Mouse (Mus musculus): Measurements from ENCODE around the gene Prss36. TPM values are rescaled to one million over a fixed set of nuclear protein-coding genes. Genes with fewer than 3 reads are reported as not detected.
A peak's percentile ranks its signal among the peaks of the same experiment; 100 is the strongest.
"Not testable (repeated sequence)": the region's sequence is repeated elsewhere in the genome, so short reads cannot be mapped to it uniquely, and the experiment has no call there.

Prss36 gene
- 10 to 100 TPM in 1 of 2 experiments, 1 to 10 TPM in 1; 6.7 to 10.7 TPM for total RNA-seq (2021)
- long read RNA-seq, experiment 1, partial matches to known transcripts: 1 of 14 reads
- long read RNA-seq, experiment 1, other reads (novel, unspliced or antisense): 12 of 14 reads
- long read RNA-seq, experiment 2, partial matches to known transcripts: 3 of 9 reads
- long read RNA-seq, experiment 2, other reads (novel, unspliced or antisense): 5 of 9 reads

- DNase-seq: no peak
These were observed at the start of gene Prss36 for GRCm38 (mm10) chr7:127946470-127947023. Gene Prss36, minus strand, starts transcription at chr7:127946725.

GRCm38 (mm10) chr7:127993341-127993977 is 46.9 kb upstream of the Prss36 start, which contains the start of gene Pycard:
Gene Pycard, minus strand, starts transcription at chr7:127993867.
- peak; percentile 31 to 59 for DNase-seq

DNA sequence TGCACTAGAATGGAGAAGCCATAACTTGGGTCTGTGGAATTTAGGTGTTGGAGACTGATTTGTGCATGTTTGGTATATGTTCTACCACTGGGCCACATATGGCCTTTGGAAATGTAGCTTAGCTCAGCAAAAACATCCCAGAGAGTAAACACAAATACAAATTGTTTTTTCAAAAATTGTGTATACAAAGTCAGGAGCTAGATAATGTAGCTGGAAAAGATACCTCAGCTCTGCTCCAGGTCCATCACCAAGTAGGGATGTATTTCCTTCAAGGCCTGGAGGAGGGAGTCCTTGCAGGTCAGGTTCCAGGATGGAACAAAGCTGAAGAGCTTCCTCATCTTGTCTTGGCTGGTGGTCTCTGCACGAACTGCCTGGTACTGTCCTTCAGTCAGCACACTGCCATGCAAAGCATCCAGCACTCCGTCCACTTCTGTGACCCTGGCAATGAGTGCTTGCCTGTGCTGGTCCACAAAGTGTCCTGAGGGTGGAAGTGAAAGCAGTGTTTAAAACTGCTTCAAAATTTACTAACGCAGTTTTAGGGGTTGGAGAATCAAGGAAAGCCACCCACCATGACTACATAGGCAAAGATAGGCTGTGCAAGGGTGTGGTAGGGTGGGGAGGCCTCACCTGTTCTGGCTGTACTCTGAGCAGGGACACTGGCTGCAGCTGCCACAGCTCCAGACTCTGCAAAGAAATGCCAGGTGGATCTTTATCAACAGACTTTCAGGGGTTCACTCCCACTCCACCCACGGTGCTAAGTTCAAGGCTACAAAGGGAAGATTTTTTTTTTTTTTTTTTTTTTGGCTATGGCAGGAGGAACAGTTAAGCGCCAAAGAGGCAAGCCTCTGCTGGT is 46.2 kb upstream of the Prss36 start:
- DNase-seq: no peak

- DNase-seq: peak; percentile 71 to 79
These were observed 45.3 kb upstream of the Prss36 start for GRCm38 (mm10) chr7:127991643-127992487.

DNA sequence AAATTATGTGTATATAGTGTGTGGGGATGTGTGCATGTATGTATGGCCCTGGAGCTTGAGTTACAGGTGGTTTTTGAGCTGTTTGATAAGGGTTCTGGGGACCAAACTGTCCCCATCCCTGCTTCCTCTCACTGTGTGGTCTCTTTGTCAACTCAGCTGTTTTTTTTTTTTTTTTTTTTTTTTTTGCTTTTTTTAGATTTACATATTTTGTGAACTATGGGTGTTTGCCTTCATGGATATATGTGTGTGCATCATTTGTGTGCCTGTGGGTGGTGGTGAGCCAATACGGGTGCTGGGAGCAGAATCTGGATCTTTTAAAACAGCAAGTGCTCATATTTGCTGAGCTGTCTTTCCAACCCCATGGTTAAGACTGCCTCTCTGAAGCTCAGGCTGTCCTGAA is 42.4 kb upstream of the Prss36 start:
- no peak for DNase-seq

GRCm38 (mm10) chr7:127980606-127981005 is 34.1 kb upstream of the Prss36 start:
- no peak for DNase-seq

DNA sequence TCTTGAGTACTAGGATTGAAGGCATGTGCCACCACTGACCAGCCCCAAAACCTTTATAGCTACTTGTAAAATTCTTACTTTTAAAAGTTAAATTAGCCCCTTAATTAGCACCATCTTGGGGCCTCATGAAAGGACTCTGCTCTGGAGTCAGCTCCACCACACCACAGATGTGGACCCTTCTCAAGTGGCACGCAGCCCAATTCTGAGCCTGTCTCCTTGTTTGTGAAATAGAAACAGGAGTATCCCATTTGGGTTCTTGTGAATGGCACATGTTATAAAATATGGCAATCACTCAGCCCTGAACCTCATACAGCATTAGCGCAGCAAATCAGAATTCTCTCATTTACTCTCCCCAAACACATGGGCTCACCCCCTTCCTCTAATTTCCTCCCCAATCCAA is 32.3 kb upstream of the Prss36 start:
- DNase-seq: no peak

- no peak for DNase-seq
These were observed 27.9 kb upstream of the Prss36 start for GRCm38 (mm10) chr7:127974413-127974930.

GRCm38 (mm10) chr7:127967922-127968828 is 21.6 kb upstream of the Prss36 start:
- DNase-seq: peak; percentile 80 to 90

GRCm38 (mm10) chr7:127967004-127967921 is 20.7 kb upstream of the Prss36 start, which contains the start of gene Fus:
Gene Fus, plus strand, starts transcription at chr7:127967457.
- peak; percentile 95 to 96 for DNase-seq

DNA sequence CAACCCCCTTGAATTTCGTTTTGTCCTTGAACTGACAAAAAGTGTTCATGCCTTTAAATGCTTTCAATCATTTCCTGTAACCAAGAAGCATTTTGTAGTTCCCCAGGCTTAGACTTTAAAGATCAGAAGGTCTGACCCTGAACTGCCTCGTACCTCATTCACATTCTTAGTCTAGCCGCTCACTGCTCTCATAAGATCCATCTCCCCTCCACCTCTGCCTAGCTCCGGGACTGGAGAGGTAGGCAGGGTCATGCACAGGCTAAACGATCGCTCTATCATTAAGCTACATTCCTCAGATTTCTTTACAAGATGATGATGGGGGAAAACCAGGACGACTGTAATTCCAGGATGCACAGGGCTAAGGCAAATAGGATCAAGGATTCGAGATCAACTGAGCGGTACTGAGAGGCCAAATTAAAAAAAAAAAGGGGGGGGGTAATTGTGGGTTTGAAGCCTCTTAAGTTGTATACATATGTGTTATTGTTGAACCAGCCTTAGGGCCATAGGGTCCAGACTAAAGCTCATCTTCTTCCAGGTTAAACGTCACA is 19.9 kb upstream of the Prss36 start:
- peak in 1 of 2 experiments; percentile 16 for DNase-seq

GRCm38 (mm10) chr7:127959364-127959763 is 12.8 kb upstream of the Prss36 start:
- no peak for DNase-seq

- no peak for DNase-seq
These were observed 6.5 kb upstream of the Prss36 start for GRCm38 (mm10) chr7:127952864-127953581.

DNA sequence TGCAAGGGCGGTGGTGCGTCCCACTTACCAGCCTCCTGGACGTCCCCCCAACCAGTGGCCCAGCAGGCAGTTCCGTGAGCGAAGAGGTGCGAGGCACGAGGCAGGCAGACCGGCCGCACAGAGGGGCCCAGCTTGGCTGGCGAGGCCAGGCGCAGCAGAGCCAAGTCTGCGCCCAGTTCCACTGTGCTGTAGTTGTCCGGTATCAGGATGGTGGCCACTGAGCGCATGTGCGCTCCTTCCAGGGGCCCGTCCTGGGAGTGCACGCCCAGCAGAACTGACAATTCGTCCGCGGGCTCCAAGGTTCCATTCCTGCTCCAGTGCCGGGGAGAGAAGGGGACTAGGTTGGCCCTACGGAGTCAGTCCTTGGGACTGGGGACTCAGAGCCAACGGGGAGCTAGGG is 1.9 kb downstream of the Prss36 start:
- DNase-seq: peak; percentile 49 to 50

- not testable (repeated sequence) for DNase-seq
These were observed 4.4 kb downstream of the Prss36 start for GRCm38 (mm10) chr7:127942097-127942496.

GRCm38 (mm10) chr7:127936216-127936884 is 10.2 kb downstream of the Prss36 start:
- DNase-seq: no peak

- no peak for DNase-seq
These were observed 10.8 kb downstream of the Prss36 start for GRCm38 (mm10) chr7:127935748-127936159.
